ENCODE assay signal across 21 mouse cellular contexts in genomic region chr16:18639382-18639929, GRCm38 (mm10). TPM values are rescaled to one million over a fixed set of nuclear protein-coding genes. Genes with fewer than 3 reads are reported as not detected.
"Had no signal": no experiment of that assay in that cellular context is flagged by ENCODE, and none has a peak within 500 bp of the region (broad histone marks: within the 10 kb centered on the region; RNA-seq: fewer than 3 reads in every experiment).

No protein-coding gene starts in this region.

- DNase-seq: lung, adult 18-20 months; lung, embryonic 14.5 days; lung, postnatal 10 days; lung, postnatal 4 days; midbrain, embryonic 14.5 days; retina, postnatal 1 day; right cerebral cortex, adult 18-20 months; right cerebral cortex, postnatal 25 days; right cerebral cortex, postnatal 4 days; thymus, adult 18-20 months; thymus, postnatal 14 days; thymus, postnatal 36 days had no signal

- H3K27me3 ChIP-seq: midbrain, embryonic 12.5 days; neural tube, embryonic 13.5 days; neural tube, embryonic 15.5 days had no signal

- H3K9ac ChIP-seq: lung, embryonic 14.5 days; midbrain, embryonic 12.5 days; neural tube, embryonic 13.5 days; neural tube, embryonic 15.5 days had no signal

- H3K36me3 ChIP-seq: midbrain, embryonic 10.5 days; midbrain, embryonic 12.5 days; neural tube, embryonic 13.5 days; neural tube, embryonic 15.5 days had no signal

- H3K4me3 ChIP-seq: midbrain, embryonic 10.5 days; midbrain, embryonic 12.5 days; myocyte; neural tube, embryonic 13.5 days; neural tube, embryonic 15.5 days had no signal

- H3K4me2 ChIP-seq: lung, embryonic 14.5 days; midbrain, embryonic 12.5 days; neural tube, embryonic 13.5 days; neural tube, embryonic 15.5 days had no signal

- H3K27ac ChIP-seq: midbrain, embryonic 10.5 days; midbrain, embryonic 12.5 days; neural tube, embryonic 13.5 days; neural tube, embryonic 15.5 days had no signal

- H3K4me1 ChIP-seq: midbrain, embryonic 12.5 days; neural tube, embryonic 13.5 days; neural tube, embryonic 15.5 days had no signal

- ATAC-seq: midbrain, embryonic 16.5 days had no signal

- H3K9me3 ChIP-seq: midbrain, embryonic 10.5 days; midbrain, embryonic 12.5 days; neural tube, embryonic 13.5 days; neural tube, embryonic 15.5 days had no signal

RNA-seq across cellular contexts. Expression of gene Gm49601, which starts 13.2 kb away (rescaled TPM):
- total RNA-seq: megakaryocyte-erythroid progenitor cell, adult 5-6 weeks had no signal
- polyA plus RNA-seq: thymus, postnatal 0 days had no signal

RNA-seq across cellular contexts. Expression of gene Tbx1, which starts 49.0 kb away (rescaled TPM):
- total RNA-seq: megakaryocyte, adult 5-6 weeks; megakaryocyte-erythroid progenitor cell, adult 5-6 weeks had no signal
